Mouse (Mus musculus) kidney, adult 18-20 months (tissue): ENCODE measurements around the gene Rab20.
A peak's percentile ranks its signal among the peaks of the same experiment; 100 is the strongest.

Experiments
- DNase-seq: peaks from one replicate; pipeline ENCODE4 v3.0.0; 2021

Gene Rab20

GRCm38 (mm10) chr8:11452559-11452958, 26.0 kb downstream of the Rab20 start:
- DNase-seq = no peak

GRCm38 (mm10) chr8:11452152-11452551, 26.4 kb downstream of the Rab20 start:
- no peak for DNase-seq

GRCm38 (mm10) chr8:11450184-11451113, 28.1 kb downstream of the Rab20 start:
- peak; percentile 53 for DNase-seq

DNA sequence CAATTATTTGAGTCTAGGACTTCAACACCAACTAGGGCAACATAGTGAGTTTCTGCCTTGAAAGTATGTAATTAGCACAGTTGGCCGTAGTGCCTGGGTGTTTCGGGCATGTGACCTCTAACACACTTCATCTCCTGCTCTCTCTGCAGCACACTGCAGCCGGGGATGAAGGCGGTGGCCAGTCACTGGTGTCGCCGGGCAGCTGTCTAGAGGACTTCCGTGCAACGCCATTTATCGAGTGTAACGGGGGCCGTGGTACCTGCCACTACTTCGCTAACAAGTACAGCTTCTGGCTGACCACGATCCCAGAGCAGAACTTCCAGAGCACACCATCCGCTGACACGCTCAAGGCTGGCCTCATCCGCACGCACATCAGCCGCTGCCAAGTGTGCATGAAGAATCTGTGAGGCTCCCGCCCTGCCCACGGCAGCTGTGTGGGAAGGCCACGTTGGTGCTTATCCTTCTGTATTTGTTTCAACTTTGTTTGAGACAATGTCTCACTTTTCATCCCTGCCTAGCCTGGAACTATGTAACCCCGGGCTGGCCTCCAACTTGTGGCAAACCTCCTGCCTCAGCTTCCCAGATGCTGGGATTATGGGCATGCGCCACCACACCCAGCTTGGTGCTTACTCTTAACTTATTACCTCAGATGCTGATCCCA, 30.5 kb downstream of the Rab20 start:
- DNase-seq = no peak

GRCm38 (mm10) chr8:11445790-11446189, 32.7 kb downstream of the Rab20 start:
- no peak for DNase-seq

- no peak for DNase-seq
Observed at GRCm38 (mm10) chr8:11444216-11444615, 34.3 kb downstream of the Rab20 start.

DNA sequence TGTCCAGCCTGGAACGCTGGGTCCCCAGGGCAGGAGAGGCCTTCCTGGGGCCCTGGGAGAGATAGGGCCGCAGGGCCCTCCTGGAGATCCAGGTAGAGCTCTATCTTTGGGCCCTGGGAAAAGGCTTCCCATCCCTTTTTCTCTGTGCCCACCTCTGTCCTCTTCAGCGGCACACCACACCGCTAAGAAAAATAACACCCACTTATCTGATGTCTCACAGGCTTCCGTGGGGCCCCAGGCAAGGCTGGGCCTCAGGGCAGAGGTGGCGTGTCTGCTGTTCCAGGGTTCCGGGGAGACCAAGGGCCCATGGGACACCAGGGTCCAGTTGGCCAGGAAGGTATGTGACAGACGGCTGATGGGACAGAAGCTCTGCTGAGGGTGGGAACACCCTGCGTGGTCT, 34.9 kb downstream of the Rab20 start:
- no peak for DNase-seq

DNA sequence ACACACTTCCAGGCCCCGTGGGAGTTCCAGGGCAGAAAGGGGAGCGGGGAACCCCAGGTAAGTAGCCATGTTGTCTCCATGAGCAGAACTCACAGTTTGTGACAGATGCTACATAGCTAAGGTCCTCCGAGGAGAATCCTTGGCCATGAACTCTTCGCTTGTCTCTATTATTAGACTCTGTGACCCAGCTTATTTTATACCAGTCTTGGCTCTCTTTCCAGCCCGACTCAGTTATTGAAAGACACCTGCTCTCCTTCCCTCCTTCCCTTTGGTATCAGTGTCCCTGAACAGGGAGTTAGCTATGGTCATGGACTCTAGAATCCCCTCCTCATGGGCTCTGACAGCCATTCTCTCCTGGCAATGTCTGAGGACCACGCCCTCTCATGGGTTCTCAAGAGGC, 37.2 kb downstream of the Rab20 start:
- DNase-seq = no peak

DNA sequence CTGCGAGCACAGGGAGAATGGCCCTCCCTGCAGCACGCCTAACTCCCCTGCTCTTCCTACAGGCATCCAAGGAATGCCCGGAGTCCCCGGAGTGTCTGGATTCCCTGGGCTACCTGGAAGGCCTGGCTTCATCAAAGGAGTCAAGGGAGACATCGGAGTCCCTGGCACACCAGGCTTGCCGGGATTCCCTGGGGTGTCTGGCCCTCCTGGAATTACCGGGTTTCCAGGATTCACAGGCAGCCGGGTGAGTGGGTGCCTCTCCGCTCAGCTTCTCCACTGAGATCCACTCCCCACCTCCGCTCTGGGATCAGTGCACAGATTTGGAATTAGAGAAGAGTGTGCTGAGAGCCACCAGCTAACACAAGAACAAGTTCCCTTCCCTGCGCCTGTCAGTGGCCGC, 40.6 kb downstream of the Rab20 start:
- DNase-seq = no peak

DNA sequence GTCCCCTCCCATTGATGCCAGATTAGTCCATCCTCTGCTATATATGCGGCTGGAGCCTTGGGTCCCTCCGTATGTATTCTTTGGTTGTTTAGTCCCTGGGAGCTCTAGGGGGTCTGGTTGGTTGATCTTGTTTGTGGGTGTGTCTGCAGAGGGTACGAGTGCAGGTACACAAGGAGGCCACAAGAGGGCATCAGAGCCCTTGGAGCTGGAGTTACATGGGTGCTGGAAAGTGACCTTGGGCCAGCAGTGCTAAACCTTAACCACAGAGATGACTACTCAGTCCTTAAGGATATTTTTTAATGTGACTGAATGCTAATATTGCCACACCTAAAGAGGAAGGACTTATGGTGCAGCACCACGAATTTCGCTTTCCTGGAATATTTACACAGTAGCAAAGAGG, 47.8 kb downstream of the Rab20 start:
- DNase-seq = peak; percentile 28

GRCm38 (mm10) chr8:11423091-11423490, 55.4 kb downstream of the Rab20 start:
- DNase-seq = no peak

DNA sequence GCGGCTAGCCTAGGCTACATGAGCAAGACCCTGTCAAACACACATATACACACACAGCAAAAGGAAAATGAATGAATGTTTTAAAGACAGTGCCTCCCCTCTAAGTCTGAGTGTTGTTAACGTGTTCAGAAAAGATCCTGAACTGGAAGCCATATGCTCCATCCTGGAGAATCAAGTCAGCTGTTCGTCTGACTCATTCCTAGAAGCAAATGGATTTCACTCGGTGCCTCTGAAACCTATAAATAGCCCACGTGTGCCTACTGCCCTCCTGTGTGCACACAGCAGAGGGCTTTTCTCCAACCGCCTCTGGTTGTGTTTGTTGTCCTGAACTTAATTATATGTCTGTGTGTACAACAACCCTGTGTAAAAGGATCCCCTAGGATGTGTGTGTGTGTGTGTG, 56.5 kb downstream of the Rab20 start:
- no peak for DNase-seq

DNA sequence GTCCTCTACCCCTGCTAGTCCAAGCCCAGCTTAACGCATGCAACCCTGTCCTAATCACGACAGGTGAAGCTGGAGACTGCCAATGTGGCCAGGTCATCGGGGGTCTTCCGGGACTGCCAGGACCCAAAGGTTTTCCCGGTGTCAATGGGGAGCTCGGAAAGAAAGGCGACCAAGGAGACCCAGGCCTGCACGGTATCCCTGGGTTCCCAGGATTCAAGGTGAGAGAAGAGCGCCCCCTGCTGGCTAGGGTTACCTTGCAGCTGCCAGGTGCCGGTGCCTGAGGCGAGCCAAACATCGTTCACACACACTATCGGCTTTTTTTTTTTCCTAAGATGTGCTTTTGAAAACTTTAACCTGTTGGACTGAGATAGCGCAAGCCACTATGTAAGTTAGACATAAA, 57.4 kb downstream of the Rab20 start:
- DNase-seq = peak; percentile 63

DNA sequence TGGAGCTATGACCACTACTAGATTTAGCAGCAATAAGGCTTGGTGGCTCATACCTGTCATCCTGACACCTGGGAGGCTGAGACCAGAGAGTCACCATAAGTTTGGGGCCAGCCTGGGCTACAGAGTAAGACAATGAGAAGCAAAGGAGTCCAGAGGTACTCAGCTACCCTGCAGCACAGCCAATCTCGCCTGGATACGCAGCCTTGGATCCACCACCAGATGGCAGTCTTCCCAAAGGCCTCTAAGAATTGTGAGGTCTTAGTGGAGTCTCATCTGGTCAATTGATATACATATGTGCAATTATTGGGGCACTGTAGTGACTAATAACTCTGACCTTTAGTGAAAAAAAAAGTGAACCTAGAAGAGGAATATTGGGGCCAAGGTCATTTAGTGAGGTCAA, 58.9 kb downstream of the Rab20 start:
- DNase-seq = peak; percentile 65

GRCm38 (mm10) chr8:11419232-11419631, 59.3 kb downstream of the Rab20 start:
- DNase-seq = no peak

GRCm38 (mm10) chr8:11417762-11418161, 60.7 kb downstream of the Rab20 start:
- no peak for DNase-seq

GRCm38 (mm10) chr8:11415089-11415488, 63.4 kb downstream of the Rab20 start:
- no peak for DNase-seq

- DNase-seq = no peak
Observed at GRCm38 (mm10) chr8:11414304-11414703, 64.2 kb downstream of the Rab20 start.

DNA sequence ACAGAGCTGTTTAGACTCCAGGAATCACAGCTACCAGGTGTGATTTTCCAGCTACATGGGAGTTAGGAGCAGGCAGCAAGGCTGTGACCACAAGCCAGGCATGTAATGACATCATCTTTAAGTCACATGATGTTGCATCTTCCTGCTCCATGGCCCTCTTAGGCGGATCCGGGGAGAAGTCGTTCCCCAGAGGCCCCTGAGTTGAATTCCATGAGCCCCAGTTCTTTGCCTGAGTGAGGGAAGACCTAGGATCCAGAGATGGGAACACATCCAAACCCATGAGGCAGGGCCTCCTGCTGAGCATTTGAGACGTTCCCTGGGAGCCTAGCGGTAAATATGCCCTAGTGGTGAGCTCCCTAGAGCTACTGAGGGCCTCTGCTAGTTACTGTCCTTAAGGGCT, 66.1 kb downstream of the Rab20 start:
- no peak for DNase-seq

DNA sequence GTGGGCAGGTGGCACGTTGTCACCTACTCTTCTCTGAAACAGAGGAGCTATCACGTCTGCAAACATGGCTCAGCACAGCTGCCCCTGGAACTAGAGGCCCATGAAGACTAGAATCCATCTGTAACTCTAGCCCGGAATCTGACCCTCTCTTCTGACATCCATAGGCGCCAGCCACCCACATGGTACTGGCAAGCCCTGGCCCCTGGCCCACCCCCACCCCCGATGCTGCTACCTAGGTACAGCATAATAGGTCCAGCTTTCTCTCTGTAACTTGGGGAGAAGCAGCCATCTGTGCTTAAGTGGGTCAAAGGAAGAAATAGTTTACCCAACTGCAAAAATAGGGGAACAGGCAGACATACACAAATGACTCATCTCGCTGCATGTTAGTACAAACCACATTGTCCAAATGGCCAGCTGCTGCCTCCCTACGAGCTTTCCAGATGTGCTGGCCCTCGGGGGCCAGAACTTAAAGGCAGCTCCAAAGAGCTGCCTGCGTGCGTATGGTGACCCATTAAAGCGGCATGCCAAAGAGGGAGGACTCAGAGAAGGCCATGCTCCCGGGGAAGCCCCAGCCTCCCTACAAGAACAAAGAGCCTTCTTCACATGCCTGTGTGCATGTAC, 66.9 kb downstream of the Rab20 start:
- no peak for DNase-seq

DNA sequence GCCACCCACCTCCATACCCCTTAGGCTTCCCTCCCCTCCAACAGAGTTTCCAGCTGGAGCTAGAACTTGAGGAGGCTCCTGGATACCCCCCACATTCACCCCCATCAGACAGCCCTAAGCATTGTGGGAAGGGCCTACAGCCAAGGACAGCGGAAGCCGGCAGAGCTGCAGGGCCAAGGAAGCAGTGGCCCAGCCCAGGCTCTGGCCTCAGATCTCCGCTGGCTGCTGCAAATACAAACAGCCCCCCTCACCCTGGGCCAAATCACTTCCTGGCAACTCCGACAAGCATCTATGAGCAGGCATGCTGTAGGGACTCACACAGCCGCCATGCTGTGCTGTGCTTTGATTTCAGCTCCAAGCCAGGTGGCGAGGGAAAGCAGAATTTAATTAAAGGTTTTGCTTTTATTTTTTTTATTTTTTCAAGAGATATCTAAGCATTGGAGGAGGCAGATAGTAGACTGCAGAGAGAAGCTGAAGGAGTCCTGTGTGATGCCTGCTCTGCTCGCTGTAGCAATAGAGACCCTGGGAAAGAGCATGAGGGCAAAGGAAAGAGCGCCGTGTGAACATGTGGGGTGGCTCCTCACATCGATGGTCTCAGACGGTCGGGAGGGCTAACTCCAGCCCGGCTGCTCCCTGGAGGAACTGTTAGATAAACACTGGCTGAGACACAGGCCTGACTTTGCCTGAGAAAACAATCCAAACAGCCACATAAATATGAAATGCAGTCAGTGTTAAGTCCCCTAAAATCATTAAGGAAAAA, 72.6 kb downstream of the Rab20 start:
- no peak for DNase-seq

GRCm38 (mm10) chr8:11404614-11405013, 73.9 kb downstream of the Rab20 start:
- no peak for DNase-seq

DNA sequence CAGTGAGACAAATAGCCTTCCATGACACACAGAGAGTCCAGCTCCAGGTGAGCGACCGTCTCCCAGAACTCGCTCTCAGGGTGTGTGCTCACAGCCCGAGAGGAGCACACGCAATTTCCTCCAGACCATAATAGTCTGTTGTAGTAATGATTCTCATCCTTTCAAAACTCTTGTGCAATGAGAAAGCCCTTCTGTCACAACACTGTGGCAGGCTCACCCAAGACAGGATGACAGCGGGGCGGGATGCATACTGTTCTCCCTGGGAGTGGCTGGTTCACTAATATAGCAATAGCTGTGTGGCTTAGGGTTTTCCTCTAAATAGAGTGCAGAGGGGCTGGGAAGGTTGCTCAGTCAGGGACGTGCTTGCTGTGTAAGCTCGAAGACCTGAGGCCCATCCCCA, 74.7 kb downstream of the Rab20 start:
- DNase-seq = no peak
